In genomic region chr2:28978461-28978860, GRCm38 (mm10) we compare ENCODE assay signal across 24 mouse cellular contexts.
"Had no signal": no experiment of that assay in that cellular context is flagged by ENCODE, and none has a peak within 500 bp of the region (broad histone marks: within the 10 kb centered on the region; RNA-seq: fewer than 3 reads in every experiment).

No protein-coding gene starts in this region.

- ATAC-seq: liver, embryonic 12.5 days had no signal

- DNase-seq: kidney, adult 2 months; kidney, postnatal 25 days; layer of hippocampus, adult 9-11 months; liver; lung, adult 18-20 months; lung, postnatal 10 days; lung, postnatal 36 days; right cerebral cortex, adult 18-20 months; right cerebral cortex, postnatal 14 days; right cerebral cortex, postnatal 4 days; thymus, adult 2 months; thymus, postnatal 14 days; thymus, postnatal 4 days had no signal

- H3K4me3 ChIP-seq: layer of hippocampus, adult 2 months; limb, embryonic 10.5 days; limb, embryonic 13.5 days; liver, embryonic 12.5 days; liver, embryonic 15.5 days; lung, embryonic 15.5 days; megakaryocyte, embryonic 14.5 days; neural tube, embryonic 12.5 days had no signal

- H3K4me2 ChIP-seq: limb, embryonic 13.5 days; liver, embryonic 12.5 days; liver, embryonic 15.5 days; lung, embryonic 15.5 days; midbrain, embryonic 11.5 days; neural tube, embryonic 12.5 days had no signal

- H3K9ac ChIP-seq: limb, embryonic 13.5 days; liver, embryonic 12.5 days; liver, embryonic 15.5 days; lung, embryonic 15.5 days; neural tube, embryonic 12.5 days had no signal

- H3K9me3 ChIP-seq: limb, embryonic 10.5 days; limb, embryonic 13.5 days; liver, embryonic 12.5 days; liver, embryonic 15.5 days; lung, embryonic 15.5 days; megakaryocyte, embryonic 14.5 days; neural tube, embryonic 12.5 days had no signal

- H3K36me3 ChIP-seq: limb, embryonic 10.5 days; limb, embryonic 13.5 days; liver, embryonic 12.5 days; liver, embryonic 15.5 days; lung, embryonic 15.5 days; neural tube, embryonic 12.5 days had no signal

- H3K4me1 ChIP-seq: liver, embryonic 15.5 days had no signal

- H3K27ac ChIP-seq: kidney, postnatal 0 days; layer of hippocampus, adult 2 months; limb, embryonic 10.5 days; limb, embryonic 13.5 days; liver, embryonic 12.5 days; liver, embryonic 15.5 days; lung, embryonic 15.5 days; neural tube, embryonic 12.5 days; stomach, postnatal 0 days had no signal
